Mouse (Mus musculus) limb, embryonic 14.5 days (tissue): ENCODE data around the gene Hectd4. TPM values are rescaled to one million over a fixed set of nuclear protein-coding genes. Genes with fewer than 3 reads are reported as not detected.

Experiments used
- ATAC-seq: fragments of 200-750 bp; cut with Nextera tagmentation; 2 replicates; pipeline ENCODE4 v1.8.0; 2017; ENCODE audit warnings: low read depth, moderate number of reproducible peaks, moderate TSS enrichment; ENCODE audit not compliant: low FRiP score
- DNase-seq: peaks from one replicate; pipeline ENCODE4 v3.0.0-alpha.2; 2015; ENCODE audit warnings: low spot score
- H3K27ac ChIP-seq: fragments of 300-500 bp; sonication (generic); replicated peaks from 2 replicates; pipeline ENCODE4 v1.5.1; 2014; ENCODE audit warnings: low read depth, mild to moderate bottlenecking, low read length, moderate library complexity, mixed read lengths
- H3K27me3 ChIP-seq: fragments of 300-500 bp; sonication (generic); 2 replicates; pipeline ENCODE4 v1.6.1; 2014; ENCODE audit warnings: low read length, mixed read lengths; ENCODE audit not compliant: control insufficient read depth, insufficient read depth
- H3K36me3 ChIP-seq: fragments of 300-500 bp; sonication (generic); 2 replicates; pipeline ENCODE4 v1.6.1; 2014; ENCODE audit warnings: mild to moderate bottlenecking, low read length, moderate library complexity, mixed read lengths; ENCODE audit not compliant: control insufficient read depth, insufficient read depth
- H3K4me1 ChIP-seq: fragments of 300-500 bp; sonication (generic); 2 replicates; pipeline ENCODE4 v1.6.1; 2014; ENCODE audit warnings: antibody characterized with exemption, low read length, mixed read lengths; ENCODE audit not compliant: control insufficient read depth, insufficient read depth
- H3K4me2 ChIP-seq: fragments of 300-500 bp; sonication (generic); replicated peaks from 2 replicates; pipeline ENCODE4 v1.6.1; 2014; ENCODE audit warnings: low read depth, mild to moderate bottlenecking, low read length, moderate library complexity; ENCODE audit not compliant: severe bottlenecking
- H3K4me3 ChIP-seq: fragments of 300-500 bp; sonication (generic); replicated peaks from 2 replicates; pipeline ENCODE4 v1.5.1; 2014; ENCODE audit warnings: low read length
- H3K9ac ChIP-seq: fragments of 300-500 bp; sonication (generic); 2 replicates; pipeline ENCODE4 v1.6.1; 2014; ENCODE audit warnings: mild to moderate bottlenecking, low read depth, low read length, moderate library complexity; ENCODE audit not compliant: severe bottlenecking
- H3K9me3 ChIP-seq: fragments of 300-500 bp; sonication (generic); 2 replicates; pipeline ENCODE4 v1.6.1; 2016; ENCODE audit warnings: low read length; ENCODE audit not compliant: control insufficient read depth
- POLR2A ChIP-seq: fragments of 200-500 bp; IDR thresholded peaks from 2 replicates; pipeline ENCODE4 v1.8.0; 2012; ENCODE audit warnings: inconsistent platforms, mild to moderate bottlenecking, moderate library complexity, borderline replicate concordance; ENCODE audit not compliant: insufficient read depth, insufficient read length; ENCODE audit errors: extremely low read depth
- WGBS: fragments of 180-500 bp; shearing (Covaris S2); extraction: QIAGEN DNeasy Blood & Tissue Kit; methylation state at CpG from one replicate; pipeline ENCODE4 v1.1.7; 2014; 5-methylcytosine and 5-hydroxymethylcytosine counted together
- polyA plus RNA-seq, 2 experiments: library from polyadenylated mRNA; depleted of rRNA in 1 of 2; stranded (reverse) in 1 of 2; unstranded in 1 of 2; fragments of >200 nt; fragmentation: Nextera tagmentation in 1 of 2; extraction: Ambion mirVana in 1 of 2; gene quantifications; 2 replicates each; pipeline versions ENCODE4 v1.2.1 to v1.2.3; 2012 to 2014

Gene Hectd4
- polyA plus RNA-seq, 2 experiments: 7.0 to 15.2 TPM

- 84% methylated on average over 9 of the region's 9 CpGs for WGBS
- H3K9ac ChIP-seq: no peak overlapping the region
- H3K36me3 ChIP-seq: peaks cover 68% of the 10 kb centered on the region
- H3K4me1 ChIP-seq: no peaks in the 10 kb centered on the region
- no peak for ATAC-seq
- no peaks in the 10 kb centered on the region for H3K27me3 ChIP-seq
- TF ChIP-seq POLR2A: no peak
- H3K27ac ChIP-seq: no peak overlapping the region
- H3K9me3 ChIP-seq: no peaks in the 10 kb centered on the region
- DNase-seq: no peak
- no peak overlapping the region for H3K4me2 ChIP-seq
- no peak overlapping the region for H3K4me3 ChIP-seq
Measured at GRCm38 (mm10) chr5:121283051-121283450, 63.0 kb downstream of the Hectd4 start.

- Histone ChIP-seq H3K4me1 (no peaks in the 10 kb centered on the region), H3K9ac (no peak overlapping the region), H3K9me3 (no peaks in the 10 kb centered on the region), H3K36me3 (peaks cover 63% of the 10 kb centered on the region), H3K4me2 (no peak overlapping the region), H3K27ac (no peak overlapping the region), H3K4me3 (no peak overlapping the region), H3K27me3 (no peaks in the 10 kb centered on the region)
- DNase-seq: no peak
- WGBS: 85% methylated on average over 5 of the region's 5 CpGs
- no peak for TF ChIP-seq POLR2A
- no peak for ATAC-seq
Measured at GRCm38 (mm10) chr5:121284816-121285215, 64.8 kb downstream of the Hectd4 start.

- ATAC-seq (no peak), DNase-seq (no peak)
- no peaks in the 10 kb centered on the region for H3K27me3 ChIP-seq
- no peak overlapping the region for H3K27ac ChIP-seq
- H3K9me3 ChIP-seq: no peaks in the 10 kb centered on the region
- H3K4me2 ChIP-seq: no peak overlapping the region
- H3K9ac ChIP-seq: no peak overlapping the region
- no peaks in the 10 kb centered on the region for H3K4me1 ChIP-seq
- peaks cover 76% of the 10 kb centered on the region for H3K36me3 ChIP-seq
- no peak overlapping the region for H3K4me3 ChIP-seq
- WGBS: 92% methylated on average over 2 of the region's 2 CpGs
- TF ChIP-seq POLR2A: no peak
Measured at GRCm38 (mm10) chr5:121287213-121287612, 67.2 kb downstream of the Hectd4 start.

GRCm38 (mm10) chr5:121290289-121290688 lies 70.3 kb downstream of the Hectd4 start:
- Histone ChIP-seq H3K4me3 (no peak overlapping the region), H3K36me3 (peaks cover 86% of the 10 kb centered on the region), H3K27ac (no peak overlapping the region), H3K4me1 (no peaks in the 10 kb centered on the region), H3K9me3 (no peaks in the 10 kb centered on the region), H3K27me3 (no peaks in the 10 kb centered on the region), H3K9ac (no peak overlapping the region), H3K4me2 (no peak overlapping the region)
- WGBS: 100% methylated on average over 3 of the region's 3 CpGs
- DNase-seq (no peak), ATAC-seq (no peak)
- TF ChIP-seq POLR2A: no peak

GRCm38 (mm10) chr5:121292309-121293165 lies 72.5 kb downstream of the Hectd4 start:
- Histone ChIP-seq H3K4me3 (no peak overlapping the region), H3K27me3 (no peaks in the 10 kb centered on the region), H3K27ac (no peak overlapping the region), H3K9ac (no peak overlapping the region), H3K4me1 (no peaks in the 10 kb centered on the region), H3K9me3 (no peaks in the 10 kb centered on the region), H3K4me2 (no peak overlapping the region), H3K36me3 (peaks cover 84% of the 10 kb centered on the region)
- WGBS: 85% methylated on average over 16 of the region's 16 CpGs
- no peak for TF ChIP-seq POLR2A
- DNase-seq (no peak), ATAC-seq (no peak)

- Histone ChIP-seq H3K4me1 (no peaks in the 10 kb centered on the region), H3K27ac (no peak overlapping the region), H3K9me3 (no peaks in the 10 kb centered on the region), H3K4me2 (no peak overlapping the region), H3K4me3 (no peak overlapping the region), H3K36me3 (peaks cover 94% of the 10 kb centered on the region), H3K9ac (no peak overlapping the region), H3K27me3 (no peaks in the 10 kb centered on the region)
- TF ChIP-seq POLR2A: no peak
- no peak for ATAC-seq
- WGBS: 77% methylated on average over 7 of the region's 7 CpGs
- no peak for DNase-seq
Measured at GRCm38 (mm10) chr5:121305009-121305408, 85.0 kb downstream of the Hectd4 start.
